10 mouse cellular contexts compared by ENCODE assay signal in the genomic region with DNA sequence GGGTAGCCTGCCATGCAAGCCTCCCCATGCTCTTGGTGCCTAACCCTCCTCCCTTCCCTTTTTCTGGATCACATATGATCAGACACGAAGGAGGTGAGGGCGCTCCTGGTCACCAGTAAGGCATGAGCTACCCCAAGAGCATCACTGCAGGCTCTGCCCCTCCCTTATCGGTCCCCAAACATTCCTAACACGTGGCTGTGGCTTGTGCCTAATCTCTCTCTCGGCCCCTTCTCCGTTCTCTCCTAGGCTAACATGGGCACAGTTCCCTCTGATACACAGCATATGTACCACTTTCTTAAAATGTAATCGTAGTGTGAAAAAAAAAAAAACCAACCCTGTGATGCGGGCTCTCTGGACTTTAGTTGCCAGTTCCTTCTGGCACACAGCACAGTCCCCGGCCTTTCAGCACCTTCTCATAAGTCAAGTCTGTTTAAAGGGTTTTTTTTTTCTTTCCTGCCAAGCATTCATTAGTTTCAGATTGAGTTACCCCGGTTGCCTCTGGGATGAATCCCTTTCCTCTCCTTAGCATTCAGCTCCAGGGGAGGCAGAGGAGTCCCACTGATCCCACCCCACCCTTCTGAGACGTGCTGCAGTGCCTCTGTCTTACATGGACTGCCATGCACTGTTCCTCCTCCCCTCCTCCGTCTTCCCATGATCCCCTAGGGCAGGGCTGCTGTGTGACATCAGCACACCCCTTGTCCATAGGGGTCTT. TPM values are rescaled to one million over a fixed set of nuclear protein-coding genes. Genes with fewer than 3 reads are reported as not detected.
DNase-seq lines count a peak whose midpoint lies in the region; ATAC-seq lines count a peak whose summit lies in the region.
"Had no signal": no experiment of that assay in that cellular context is flagged by ENCODE, and none has a peak within 500 bp of the region (broad histone marks: within the 10 kb centered on the region; RNA-seq: fewer than 3 reads in every experiment).

No protein-coding gene starts in this region.

- H3K9me3 ChIP-seq in heart, embryonic 15.5 days (replicated peaks), result no peaks in the 10 kb centered on the region
- H3K9me3 ChIP-seq in hindbrain, embryonic 15.5 days, result no peaks in the 10 kb centered on the region
- H3K9me3 ChIP-seq: G1E had no signal

- H3K27ac ChIP-seq in heart, embryonic 15.5 days, result peak overlapping the region; percentile 35
- 0 out of 2 replicates have a peak overlapping the region, but pooled peaks have one; percentile 43 for H3K27ac ChIP-seq in hindbrain, embryonic 15.5 days (replicated peaks)

- no peaks in the 10 kb centered on the region for H3K36me3 ChIP-seq in heart, embryonic 15.5 days
- no peaks in the 10 kb centered on the region for H3K36me3 ChIP-seq in hindbrain, embryonic 15.5 days

- no peaks in the 10 kb centered on the region for H3K27me3 ChIP-seq in heart, embryonic 15.5 days
- no peaks in the 10 kb centered on the region for H3K27me3 ChIP-seq in hindbrain, embryonic 15.5 days

- H3K9ac ChIP-seq in heart, embryonic 15.5 days, result no peak overlapping the region
- H3K9ac ChIP-seq in hindbrain, embryonic 15.5 days, result no peak overlapping the region

- no peak for DNase-seq in heart, adult 8-10 months (ENCODE audit: low spot score)
- no peak for DNase-seq in right cerebral cortex, postnatal 14 days
- no peak for DNase-seq in thymus, postnatal 0 days (ENCODE audit: low spot score)
- no peak for DNase-seq in frontal cortex, adult 2 months (ENCODE audit: extremely low spot score in 1 of 2, low spot score in 1 of 2)
- DNase-seq: thymus, postnatal 4 days had no signal

- WGBS in heart, embryonic 15.5 days, result 25% methylated on average over 12 of the region's 12 CpGs
- WGBS in hindbrain, embryonic 15.5 days, result 27% methylated on average over 12 of the region's 12 CpGs

- H3K4me2 ChIP-seq in heart, embryonic 15.5 days, result peak overlapping the region; percentile 39
- H3K4me2 ChIP-seq in hindbrain, embryonic 15.5 days, result no peak overlapping the region

- H3K4me3 ChIP-seq in heart, embryonic 15.5 days, result no peak overlapping the region
- no peak overlapping the region for H3K4me3 ChIP-seq in hindbrain, embryonic 15.5 days

- peak; percentile 28; the same call in 1 of the 2 replicates for ATAC-seq in heart, embryonic 15.5 days (replicated peaks; ENCODE audit: insufficient number of reproducible peaks, insufficient read depth, low FRiP score, low read depth)
- 0 out of 2 replicates have a peak, but pooled peaks have one; percentile 43 for ATAC-seq in common myeloid progenitor, adult 5-6 weeks (replicated peaks; ENCODE audit: low read depth, poor library complexity, severe bottlenecking)
- peak; percentile 65 for ATAC-seq in hindbrain, embryonic 15.5 days (ENCODE audit: low FRiP score, low read depth)
- peak; percentile 77 for ATAC-seq in megakaryocyte progenitor cell, adult 5-6 weeks (replicated peaks; ENCODE audit: poor library complexity)

- H3K4me1 ChIP-seq in heart, embryonic 15.5 days (replicated peaks), result peaks cover 40% of the 10 kb centered on the region
- H3K4me1 ChIP-seq in hindbrain, embryonic 15.5 days (replicated peaks), result peaks cover 41% of the 10 kb centered on the region

RNA-seq across cellular contexts. Expression of gene Ank, which starts 19.2 kb away (rescaled TPM):
- 10.2 and 10.8 TPM in 2 replicates for polyA plus RNA-seq in heart, embryonic 15.5 days (2015; fragmentation: Nextera tagmentation; extraction: Ambion mirVana)
- 100 to 1,000 TPM; 216 to 229 (median 226) TPM for total RNA-seq in heart, adult 8-10 months (2022)
- 28.5 and 29.8 TPM in 2 replicates for total RNA-seq in common myeloid progenitor, adult 5-6 weeks (2017)
- polyA plus RNA-seq in hindbrain, embryonic 15.5 days (2015; fragmentation: Nextera tagmentation; extraction: Ambion mirVana), result 16.5 and 17.9 TPM in 2 replicates
- total RNA-seq in megakaryocyte progenitor cell, adult 5-6 weeks (2015), result 23.2 and 24.7 TPM in 2 replicates
- 9.7 and 10.3 TPM in 2 replicates for total RNA-seq in megakaryocyte progenitor cell, adult 5-6 weeks (2017)
- polyA plus RNA-seq in thymus, postnatal 0 days (2015; fragmentation: Nextera tagmentation; extraction: Ambion mirVana), result 3.1 and 3.6 TPM in 2 replicates
- 176 and 187 TPM in 2 replicates for polyA plus RNA-seq in frontal cortex, adult 2 months (2012; rRNA removed)
